8 mouse cellular contexts compared by ENCODE assay signal in genomic region chr10:26799562-26800051, GRCm38 (mm10). TPM values are rescaled to one million over a fixed set of nuclear protein-coding genes. Genes with fewer than 3 reads are reported as not detected.
A peak's percentile ranks its signal among the peaks of the same experiment; 100 is the strongest.
DNase-seq lines count a peak whose midpoint lies in the region; ATAC-seq lines count a peak whose summit lies in the region.

No protein-coding gene starts in this region.

- peak overlapping the region; percentile 82 for H3K27ac ChIP-seq in kidney, embryonic 15.5 days
- no peak overlapping the region for H3K27ac ChIP-seq in midbrain, embryonic 13.5 days

- H3K9me3 ChIP-seq in kidney, embryonic 15.5 days (replicated peaks), result no peaks in the 10 kb centered on the region
- no peaks in the 10 kb centered on the region for H3K9me3 ChIP-seq in megakaryocyte, embryonic 14.5 days
- no peaks in the 10 kb centered on the region for H3K9me3 ChIP-seq in midbrain, embryonic 13.5 days

- peak; percentile 69; the same call in 1 of the 2 replicates for ATAC-seq in kidney, embryonic 15.5 days (replicated peaks; ENCODE audit: low FRiP score)
- no peak for ATAC-seq in midbrain, embryonic 13.5 days

- no peak overlapping the region for H3K9ac ChIP-seq in kidney, embryonic 15.5 days
- no peak overlapping the region for H3K9ac ChIP-seq in midbrain, embryonic 13.5 days (replicated peaks)

- H3K4me1 ChIP-seq in kidney, embryonic 15.5 days, result peaks cover 35% of the 10 kb centered on the region
- H3K4me1 ChIP-seq in megakaryocyte, embryonic 14.5 days, result peaks cover 94% of the 10 kb centered on the region
- 0 out of 2 replicates have a peak, but pooled peaks cover 4% of the 10 kb centered on the region for H3K4me1 ChIP-seq in midbrain, embryonic 13.5 days (replicated peaks)

- WGBS in kidney, embryonic 15.5 days, result 56% methylated on average over 5 of the region's 5 CpGs
- 56% methylated on average over 5 of the region's 5 CpGs for WGBS in midbrain, embryonic 13.5 days

- no peaks in the 10 kb centered on the region for H3K27me3 ChIP-seq in kidney, embryonic 15.5 days
- no peaks in the 10 kb centered on the region for H3K27me3 ChIP-seq in megakaryocyte, embryonic 14.5 days (replicated peaks)
- H3K27me3 ChIP-seq in midbrain, embryonic 13.5 days, result no peaks in the 10 kb centered on the region

- no peak overlapping the region for H3K4me2 ChIP-seq in kidney, embryonic 15.5 days
- no peak overlapping the region for H3K4me2 ChIP-seq in midbrain, embryonic 13.5 days (replicated peaks)

- H3K36me3 ChIP-seq in kidney, embryonic 15.5 days, result no peaks in the 10 kb centered on the region
- H3K36me3 ChIP-seq in megakaryocyte, embryonic 14.5 days (replicated peaks; ENCODE audit: low read length), result peaks cover 67% of the 10 kb centered on the region
- no peaks in the 10 kb centered on the region for H3K36me3 ChIP-seq in midbrain, embryonic 13.5 days

- peak; percentile 19 for DNase-seq in ovary, postnatal 36 days (ENCODE audit: low spot score)
- no peak for DNase-seq in ovary, postnatal 14 days (ENCODE audit: low spot score)
- DNase-seq in heart, adult 18-20 months, result peak; percentile 70 to 86
- peak; percentile 63 for DNase-seq in thymus, postnatal 14 days
- DNase-seq in frontal cortex, postnatal 10 days (ENCODE audit: low spot score in 2 of 2), result no peak

- H3K4me3 ChIP-seq in kidney, embryonic 15.5 days (replicated peaks), result no peak overlapping the region
- peak overlapping the region; percentile 87 for H3K4me3 ChIP-seq in megakaryocyte, embryonic 14.5 days (replicated peaks)
- no peak overlapping the region for H3K4me3 ChIP-seq in midbrain, embryonic 13.5 days (replicated peaks)

RNA-seq across cellular contexts. Expression of gene Arhgap18, which starts 46.4 kb away (rescaled TPM):
- 10 to 100 TPM in 1 of 2 experiments, 1 to 10 TPM in 1; 9.5 to 11.6 TPM for total RNA-seq in heart, adult 18-20 months (2021)
- polyA plus RNA-seq in kidney, embryonic 15.5 days (2015; fragmentation: Nextera tagmentation; extraction: Ambion mirVana), result 41.0 and 45.0 TPM in 2 replicates
- 1.3 and 9.3 TPM in 2 replicates for polyA plus RNA-seq in megakaryocyte, embryonic 14.5 days (2012; ENCODE audit: insufficient read depth, low replicate concordance)
- polyA plus RNA-seq in midbrain, embryonic 13.5 days (2015; fragmentation: Nextera tagmentation; extraction: Ambion mirVana), result 17.3 and 20.5 TPM in 2 replicates

Comparison
In these comparisons a context has a peak if more than half of its experiments do, and no peak if none do; other contexts are left out.
1. DNase-seq: peak in ovary, postnatal 36 days (single experiment), heart, adult 18-20 months (2 of 2) and thymus, postnatal 14 days (single experiment); none in ovary, postnatal 14 days (single experiment) and frontal cortex, postnatal 10 days (0 of 2).